Mouse (Mus musculus) ES-E14 (cell line): ENCODE results near the gene Ebf3.

Experiments
- CHD2 ChIP-seq: IDR thresholded peaks from 2 replicates; pipeline ENCODE4 v1.6.1; 2014; ENCODE audit warnings: mild to moderate bottlenecking, low read depth, low read length, inconsistent platforms
- HCFC1 ChIP-seq: IDR thresholded peaks from 2 replicates; pipeline ENCODE4 v1.6.1; 2012; ENCODE audit warnings: low read length, inconsistent platforms, borderline replicate concordance; ENCODE audit not compliant: insufficient read depth
- MAFK ChIP-seq: IDR thresholded peaks from 2 replicates; pipeline ENCODE4 v1.6.1; 2014; ENCODE audit warnings: mild to moderate bottlenecking, low read depth, low read length, inconsistent platforms; ENCODE audit not compliant: insufficient read depth
- ZNF384 ChIP-seq: IDR thresholded peaks from 2 replicates; pipeline ENCODE4 v1.6.1; 2012; ENCODE audit warnings: low read depth, low read length, inconsistent platforms

GRCm38 (mm10) chr7:137218706-137219105 lies 95.5 kb downstream of the Ebf3 start:
- TF ChIP-seq CHD2 (no peak), MAFK (no peak), HCFC1 (no peak), ZNF384 (no peak)
